Mouse (Mus musculus) small intestine, adult 2 months (tissue): ENCODE data around the gene Alox5ap.

Source experiments
- CTCF ChIP-seq: fragments of 200-500 bp; IDR thresholded peaks from 2 replicates; pipeline ENCODE4 v1.5.1; 2012; ENCODE audit warnings: low read depth, mild to moderate bottlenecking, control low read depth, inconsistent platforms, low read length, moderate library complexity, mixed read lengths; ENCODE audit not compliant: insufficient replicate concordance, insufficient read length; ENCODE audit errors: extremely low read depth
- POLR2A ChIP-seq: fragments of 200-500 bp; IDR thresholded peaks from 2 replicates; pipeline ENCODE4 v1.6.1; 2012; ENCODE audit warnings: low read depth, mild to moderate bottlenecking, control low read depth, inconsistent platforms, low read length, moderate library complexity

GRCm38 (mm10) chr5:149271291-149271690 lies 6.7 kb downstream of the Alox5ap start:
- TF ChIP-seq CTCF: no peak
- TF ChIP-seq POLR2A: no peak
